Mouse (Mus musculus) thymus, adult 2 months (tissue): Measurements from ENCODE around the gene Ctc1. TPM values are rescaled to one million over a fixed set of nuclear protein-coding genes. Genes with fewer than 3 reads are reported as not detected.

Experiments
- DNase-seq: peaks from one replicate; pipeline ENCODE4 v3.0.0; 2021
- H3K27ac ChIP-seq: fragments of 200-500 bp; 2 replicates; pipeline ENCODE4 v1.5.1; 2012; ENCODE audit warnings: low read length, control low read depth; ENCODE audit not compliant: control insufficient read depth, insufficient read depth
- H3K27me3 ChIP-seq: fragments of 200-500 bp; 2 replicates; pipeline ENCODE4 v1.6.1; 2012; ENCODE audit warnings: mild to moderate bottlenecking, low read length, moderate library complexity, mixed read lengths; ENCODE audit not compliant: control insufficient read depth, insufficient read depth
- H3K36me3 ChIP-seq: fragments of 200-500 bp; 2 replicates; pipeline ENCODE4 v1.6.1; 2012; ENCODE audit warnings: mild to moderate bottlenecking, low read length, moderate library complexity; ENCODE audit not compliant: control insufficient read depth, insufficient read depth
- H3K4me1 ChIP-seq: fragments of 200-500 bp; replicated peaks from 2 replicates; pipeline ENCODE4 v1.6.1; 2012; ENCODE audit warnings: low read length; ENCODE audit not compliant: control insufficient read depth, insufficient read depth
- H3K4me3 ChIP-seq: fragments of 200-500 bp; 2 replicates; pipeline ENCODE4 v1.5.1; 2012; ENCODE audit warnings: mild to moderate bottlenecking, low read length, control low read depth, moderate library complexity; ENCODE audit not compliant: control insufficient read depth, insufficient read depth
- CTCF ChIP-seq: fragments of 200-500 bp; IDR thresholded peaks from 2 replicates; pipeline ENCODE4 v1.5.1; 2012; ENCODE audit warnings: mild to moderate bottlenecking, control low read depth, low read length, moderate library complexity, borderline replicate concordance; ENCODE audit not compliant: control insufficient read depth, poor library complexity, insufficient read depth; ENCODE audit errors: extremely low read depth
- POLR2A ChIP-seq: fragments of 200-500 bp; IDR thresholded peaks from 2 replicates; pipeline ENCODE4 v1.6.1; 2012; ENCODE audit warnings: mild to moderate bottlenecking, low read length, control low read depth, moderate library complexity; ENCODE audit not compliant: control insufficient read depth, poor library complexity, insufficient read depth; ENCODE audit errors: extremely low read depth
- WGBS: fragments of 180-500 bp; shearing (Covaris S2); methylation state at CpG from one replicate; pipeline ENCODE4 v1.1.7; 2018; 5-methylcytosine and 5-hydroxymethylcytosine counted together
- polyA plus RNA-seq: library from polyadenylated mRNA; depleted of rRNA; stranded (reverse); fragments of >200 nt; gene quantifications from 2 replicates; pipeline ENCODE4 v1.2.3, GENCODE M21; 2012

Ctc1 gene
- polyA plus RNA-seq, 1 experiment = 57.8 TPM

DNA sequence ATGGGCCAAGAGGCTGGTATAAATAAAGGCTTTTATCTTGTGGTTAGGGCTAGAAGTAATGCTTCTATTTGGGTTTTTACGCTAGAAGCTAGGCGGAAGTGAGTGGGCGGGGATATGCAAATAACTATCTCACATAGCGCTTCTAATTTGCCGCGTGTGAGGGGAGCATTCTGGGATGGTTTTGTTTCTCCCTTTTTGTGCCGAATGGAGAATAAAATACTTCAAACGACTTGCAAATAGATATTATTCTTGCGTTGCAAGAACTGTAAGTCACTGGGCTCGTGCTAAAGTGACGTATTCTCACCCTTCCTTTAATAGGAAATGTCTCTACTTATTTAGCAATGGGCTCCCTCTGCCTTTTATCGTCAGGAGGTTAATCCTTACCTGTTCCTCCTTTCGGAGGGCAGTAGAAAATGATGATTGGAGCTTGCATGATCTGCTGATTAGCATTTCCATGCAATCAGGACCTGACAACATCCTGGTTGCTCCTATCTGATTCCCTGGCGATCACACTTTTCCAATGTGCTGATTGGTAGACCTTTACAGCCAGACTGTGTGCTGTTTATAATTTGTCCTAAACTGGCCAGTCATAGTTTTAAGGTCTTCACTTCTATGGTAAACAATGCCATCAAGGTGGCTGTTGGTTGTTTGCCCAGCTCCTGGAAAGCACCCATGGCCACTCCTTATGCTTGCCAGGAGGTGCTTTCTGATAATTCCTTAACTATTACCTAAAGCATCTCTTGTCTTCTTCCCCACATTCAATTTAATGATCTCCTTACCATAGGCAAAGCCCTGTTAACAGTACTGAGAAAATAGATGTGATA is 57.6 kb downstream of the Ctc1 start:
- no peak for TF ChIP-seq CTCF
- TF ChIP-seq POLR2A = no peak
- Histone ChIP-seq H3K27me3 (no peaks in the 10 kb centered on the region), H3K4me3 (no peak overlapping the region), H3K4me1 (peaks cover 20% of the 10 kb centered on the region), H3K27ac (peak overlapping the region; percentile 52), H3K36me3 (no peaks in the 10 kb centered on the region)
- DNase-seq = peak; percentile 81
- under 1% methylated on average over 14 of the region's 14 CpGs for WGBS

DNA sequence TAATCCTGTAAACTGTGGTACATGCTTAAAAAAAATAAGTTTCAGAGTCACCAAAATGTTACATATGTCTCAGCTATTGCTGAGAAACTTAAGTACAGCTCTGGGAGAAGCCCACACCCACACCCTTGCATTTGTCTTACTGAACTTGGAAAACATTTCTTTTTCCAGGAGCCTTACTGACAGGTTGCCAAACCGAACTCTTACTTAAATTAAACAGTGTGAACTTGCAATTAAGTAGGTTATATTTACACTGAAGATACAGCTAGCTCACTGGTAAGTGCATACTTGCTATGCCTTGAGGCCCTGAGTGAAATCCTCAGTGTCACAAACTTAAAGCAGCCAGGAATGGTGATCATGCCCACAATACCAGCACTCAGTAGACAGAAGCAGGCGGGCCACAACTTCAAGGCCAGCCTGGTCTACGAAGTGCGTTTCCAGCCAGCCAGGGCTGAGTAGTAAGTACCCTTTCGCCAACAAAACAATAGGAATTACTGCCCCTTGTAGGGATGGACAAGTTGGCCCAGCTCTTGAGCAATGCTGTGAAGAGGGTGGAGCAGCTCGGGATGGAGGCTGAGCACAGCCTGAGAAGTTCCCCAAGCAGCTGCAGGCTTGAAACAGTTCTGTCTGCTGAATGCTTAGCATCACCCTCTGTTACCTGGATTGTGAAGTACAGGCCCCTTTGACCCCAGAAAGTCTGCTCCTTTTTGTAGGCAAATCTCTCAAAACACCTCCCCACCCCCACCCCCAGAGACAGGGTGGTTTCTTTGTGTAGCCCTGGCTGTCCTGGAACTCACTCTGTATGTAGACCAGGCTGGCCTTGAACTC is 58.5 kb downstream of the Ctc1 start:
- Histone ChIP-seq H3K4me3 (no peak overlapping the region), H3K27me3 (no peaks in the 10 kb centered on the region), H3K27ac (no peak overlapping the region), H3K4me1 (peaks cover 20% of the 10 kb centered on the region), H3K36me3 (no peaks in the 10 kb centered on the region)
- DNase-seq = no peak
- 83% methylated on average over 6 of the region's 6 CpGs for WGBS
- TF ChIP-seq POLR2A (no peak), CTCF (no peak)

DNA sequence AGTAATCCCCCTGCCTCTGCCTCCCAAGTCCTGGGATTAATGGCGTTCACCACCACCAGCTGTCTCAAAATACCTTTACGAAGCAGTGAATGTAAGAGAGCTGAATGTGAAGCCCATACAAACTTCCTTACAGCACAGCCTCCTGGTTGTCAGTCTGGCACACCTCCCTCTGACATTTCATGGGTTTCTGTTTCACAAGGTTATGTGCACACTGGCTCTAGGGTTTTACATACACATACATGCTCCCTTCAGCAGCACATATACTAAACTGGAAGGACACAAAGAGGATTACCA is 59.0 kb downstream of the Ctc1 start:
- peaks cover 20% of the 10 kb centered on the region for H3K4me1 ChIP-seq
- no peak for DNase-seq
- TF ChIP-seq CTCF (no peak), POLR2A (no peak)
- 81% methylated on average over 2 of the region's 2 CpGs for WGBS
- no peak overlapping the region for H3K27ac ChIP-seq
- no peaks in the 10 kb centered on the region for H3K27me3 ChIP-seq
- no peaks in the 10 kb centered on the region for H3K36me3 ChIP-seq
- no peak overlapping the region for H3K4me3 ChIP-seq

DNA sequence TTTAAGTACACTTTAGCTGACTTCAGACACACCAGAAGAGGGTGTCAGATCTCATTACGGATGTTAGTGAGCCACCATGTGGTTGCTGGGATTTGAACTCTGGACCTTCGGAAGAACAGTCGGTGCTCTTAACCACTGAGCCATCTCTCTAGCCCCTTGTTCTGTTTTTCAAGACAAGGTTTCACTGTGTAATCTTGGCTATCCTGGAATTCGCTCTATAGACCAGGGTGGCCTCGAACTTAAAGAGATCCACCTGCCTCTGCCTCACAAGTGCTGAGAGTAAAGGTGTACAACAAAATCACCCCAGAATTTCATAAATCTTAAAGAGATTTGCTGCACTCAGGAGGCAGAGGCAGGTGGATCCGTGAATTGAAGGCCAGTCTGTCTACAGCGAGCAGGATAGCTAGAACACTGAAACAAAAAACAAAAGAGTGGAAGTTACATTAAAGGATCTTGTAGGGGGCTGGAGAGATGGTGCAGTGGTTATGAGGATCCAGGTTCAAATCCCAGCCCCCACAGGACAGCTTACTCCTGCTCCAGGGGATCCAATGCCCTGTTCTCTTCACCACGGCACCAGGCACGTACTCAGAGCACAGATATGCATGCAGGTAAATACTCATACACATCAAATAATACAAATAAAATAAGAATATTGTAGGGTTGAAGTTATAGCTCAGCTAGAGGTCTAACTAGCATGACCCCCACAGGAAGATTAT is 60.2 kb downstream of the Ctc1 start:
- TF ChIP-seq CTCF = no peak
- TF ChIP-seq POLR2A = no peak
- Histone ChIP-seq H3K27ac (no peak overlapping the region), H3K27me3 (no peaks in the 10 kb centered on the region), H3K4me1 (peaks cover 15% of the 10 kb centered on the region), H3K4me3 (no peak overlapping the region), H3K36me3 (no peaks in the 10 kb centered on the region)
- DNase-seq = no peak
- 82% methylated on average over 9 of the region's 9 CpGs for WGBS

DNA sequence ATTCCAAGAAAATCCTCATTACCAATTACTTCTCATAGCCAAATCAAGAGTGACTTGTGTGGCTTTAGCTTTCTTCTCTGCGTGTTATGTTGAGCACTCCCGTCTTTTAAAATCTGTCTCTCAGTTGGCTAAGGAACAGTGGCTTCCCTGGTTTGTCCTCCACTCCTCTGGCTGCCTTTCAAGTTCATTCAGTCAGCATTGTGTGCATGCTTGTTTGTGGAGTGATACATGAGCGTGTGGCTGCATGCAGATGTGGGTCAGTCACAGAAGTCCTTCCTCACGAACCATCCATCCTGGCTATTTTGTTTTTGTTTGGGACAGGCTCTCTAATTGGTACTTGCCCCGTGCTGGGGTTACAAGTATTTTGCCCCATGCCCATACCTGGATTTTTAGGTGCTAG is 60.9 kb downstream of the Ctc1 start:
- H3K4me3 ChIP-seq = no peak overlapping the region
- DNase-seq = no peak
- no peaks in the 10 kb centered on the region for H3K27me3 ChIP-seq
- no peak overlapping the region for H3K27ac ChIP-seq
- no peaks in the 10 kb centered on the region for H3K36me3 ChIP-seq
- 89% methylated on average over 5 of the region's 5 CpGs for whole genome bisulfite sequencing
- peaks cover 11% of the 10 kb centered on the region for H3K4me1 ChIP-seq
- TF ChIP-seq CTCF = no peak
- no peak for TF ChIP-seq POLR2A

DNA sequence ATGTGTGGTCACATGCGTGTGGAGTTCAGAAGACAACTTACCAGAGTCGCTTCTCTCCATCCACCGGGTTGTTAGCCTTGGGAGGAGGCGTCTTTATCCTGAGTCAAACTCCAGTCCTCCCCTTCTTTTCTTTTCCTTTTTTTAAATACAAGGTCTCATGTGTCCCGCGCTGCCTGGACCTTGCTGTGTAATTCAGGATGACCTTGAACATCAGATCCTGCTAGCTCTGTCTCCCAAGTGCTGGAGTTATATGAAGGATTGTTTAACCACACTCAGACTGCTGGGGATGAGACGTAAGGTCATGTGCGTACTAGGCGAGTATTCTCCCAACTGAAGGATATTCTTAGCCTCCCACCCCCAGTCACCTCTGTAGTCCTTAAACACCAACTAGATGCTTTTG is 61.6 kb downstream of the Ctc1 start:
- no peaks in the 10 kb centered on the region for H3K36me3 ChIP-seq
- TF ChIP-seq CTCF = no peak
- no peak for TF ChIP-seq POLR2A
- WGBS = 97% methylated on average over 9 of the region's 9 CpGs
- DNase-seq = no peak
- H3K4me3 ChIP-seq = no peak overlapping the region
- no peaks in the 10 kb centered on the region for H3K27me3 ChIP-seq
- peaks cover 9% of the 10 kb centered on the region for H3K4me1 ChIP-seq
- no peak overlapping the region for H3K27ac ChIP-seq
